Mouse (Mus musculus) heart, embryonic 13.5 days (tissue): ENCODE results near the gene Kif3b. TPM values are rescaled to one million over a fixed set of nuclear protein-coding genes. Genes with fewer than 3 reads are reported as not detected.
"Not testable (repeated sequence)": the region's sequence is repeated elsewhere in the genome, so short reads cannot be mapped to it uniquely, and the experiment has no call there.

Experiments used
- ATAC-seq: fragments of 200-750 bp; cut with Nextera tagmentation; 2 replicates; pipeline ENCODE4 v1.8.0; 2017; ENCODE audit warnings: moderate TSS enrichment; ENCODE audit not compliant: insufficient number of reproducible peaks, low FRiP score, low TSS enrichment; ENCODE audit errors: extremely low read depth
- H3K27ac ChIP-seq: fragments of 300-500 bp; sonication (generic); replicated peaks from 2 replicates; pipeline ENCODE4 v1.5.1; 2015; ENCODE audit warnings: moderate library complexity, mild to moderate bottlenecking, inconsistent platforms
- H3K27me3 ChIP-seq: fragments of 300-500 bp; sonication (generic); replicated peaks from 2 replicates; pipeline ENCODE4 v1.6.1; 2015; ENCODE audit warnings: mild to moderate bottlenecking, inconsistent platforms
- H3K36me3 ChIP-seq: fragments of 300-500 bp; sonication (generic); 2 replicates; pipeline ENCODE4 v1.6.1; 2015; ENCODE audit warnings: mild to moderate bottlenecking, inconsistent platforms
- H3K4me1 ChIP-seq: fragments of 300-500 bp; sonication (generic); 2 replicates; pipeline ENCODE4 v1.6.1; 2015; ENCODE audit warnings: inconsistent platforms
- H3K4me2 ChIP-seq: fragments of 300-500 bp; sonication (generic); 2 replicates; pipeline ENCODE4 v1.6.1; 2015; ENCODE audit warnings: inconsistent platforms, mild to moderate bottlenecking, moderate library complexity
- H3K4me3 ChIP-seq: fragments of 300-500 bp; sonication (generic); 2 replicates; pipeline ENCODE4 v1.5.1; 2015; ENCODE audit warnings: moderate library complexity, mild to moderate bottlenecking, inconsistent platforms
- H3K9ac ChIP-seq: fragments of 300-500 bp; sonication (generic); 2 replicates; pipeline ENCODE4 v1.6.1; 2015; ENCODE audit warnings: inconsistent platforms, mild to moderate bottlenecking, moderate library complexity
- H3K9me3 ChIP-seq: fragments of 300-500 bp; sonication (generic); 2 replicates; pipeline ENCODE4 v1.6.1; 2016; ENCODE audit warnings: inconsistent platforms
- WGBS: fragments of 180-500 bp; shearing (Covaris S2); methylation state at CpG from one replicate; pipeline ENCODE4 v1.1.7; 2015; ENCODE audit warnings: mixed read lengths; 5-methylcytosine and 5-hydroxymethylcytosine counted together
- polyA plus RNA-seq: library from polyadenylated mRNA; unstranded; fragments of >200 nt; fragmentation: Nextera tagmentation; extraction: Ambion mirVana; gene quantifications from 2 replicates; pipeline ENCODE4 v1.2.1, GENCODE M21; 2015

Gene Kif3b
- polyA plus RNA-seq, 1 experiment from 2014 or later, result 4.8 TPM

GRCm38 (mm10) chr2:153346221-153347182 is 55.3 kb downstream of the Kif3b start:
- no peaks in the 10 kb centered on the region for H3K9me3 ChIP-seq
- peaks cover 9% of the 10 kb centered on the region for H3K36me3 ChIP-seq
- H3K27ac ChIP-seq, result peak overlapping the region; percentile 99
- peaks cover 48% of the 10 kb centered on the region for H3K4me1 ChIP-seq
- WGBS, result under 1% methylated on average over 52 of the region's 76 CpGs
- no peaks in the 10 kb centered on the region for H3K27me3 ChIP-seq
- peak overlapping the region; percentile 89 for H3K4me3 ChIP-seq
- H3K4me2 ChIP-seq, result peak overlapping the region; percentile 84
- ATAC-seq, result peak; percentile 78
- H3K9ac ChIP-seq, result peak overlapping the region; percentile 99

DNA sequence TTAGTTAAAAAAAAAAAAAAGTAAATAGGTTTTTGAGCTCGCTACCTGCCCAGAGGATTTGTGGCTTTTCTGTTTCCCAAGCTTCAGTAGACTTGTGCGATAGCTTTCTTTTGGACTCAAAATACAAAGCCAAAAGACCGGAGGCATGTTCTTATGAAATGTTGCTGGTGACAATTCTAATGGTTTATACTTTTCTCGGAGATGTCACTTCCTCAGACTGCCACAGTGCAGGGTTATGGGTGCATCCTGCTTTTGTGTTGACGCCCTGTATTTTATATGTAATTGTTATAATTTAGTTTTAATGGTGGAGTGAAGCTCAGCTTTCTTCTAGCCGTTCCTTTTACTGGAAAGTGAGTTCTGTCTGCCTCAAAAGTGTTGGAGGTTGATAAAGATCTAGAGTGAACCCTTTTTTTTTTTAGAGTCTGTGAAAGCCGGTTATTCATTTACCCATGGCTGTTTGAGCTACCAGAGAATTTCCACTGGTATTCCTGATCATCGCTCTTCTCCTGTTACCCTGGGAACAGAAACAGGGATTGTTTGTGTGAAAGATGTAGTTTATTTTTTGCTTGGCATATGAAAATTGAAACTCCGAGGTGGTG is 56.1 kb downstream of the Kif3b start:
- peaks cover 8% of the 10 kb centered on the region for H3K36me3 ChIP-seq
- peak overlapping the region; percentile 99 for H3K27ac ChIP-seq
- peak overlapping the region; percentile 84 for H3K4me2 ChIP-seq
- peak overlapping the region; percentile 89 for H3K4me3 ChIP-seq
- no peak for ATAC-seq
- 7% methylated on average over 9 of the region's 9 CpGs for WGBS
- no peaks in the 10 kb centered on the region for H3K9me3 ChIP-seq
- H3K4me1 ChIP-seq, result peaks cover 55% of the 10 kb centered on the region
- peak overlapping the region; percentile 99 for H3K9ac ChIP-seq
- H3K27me3 ChIP-seq, result no peaks in the 10 kb centered on the region

DNA sequence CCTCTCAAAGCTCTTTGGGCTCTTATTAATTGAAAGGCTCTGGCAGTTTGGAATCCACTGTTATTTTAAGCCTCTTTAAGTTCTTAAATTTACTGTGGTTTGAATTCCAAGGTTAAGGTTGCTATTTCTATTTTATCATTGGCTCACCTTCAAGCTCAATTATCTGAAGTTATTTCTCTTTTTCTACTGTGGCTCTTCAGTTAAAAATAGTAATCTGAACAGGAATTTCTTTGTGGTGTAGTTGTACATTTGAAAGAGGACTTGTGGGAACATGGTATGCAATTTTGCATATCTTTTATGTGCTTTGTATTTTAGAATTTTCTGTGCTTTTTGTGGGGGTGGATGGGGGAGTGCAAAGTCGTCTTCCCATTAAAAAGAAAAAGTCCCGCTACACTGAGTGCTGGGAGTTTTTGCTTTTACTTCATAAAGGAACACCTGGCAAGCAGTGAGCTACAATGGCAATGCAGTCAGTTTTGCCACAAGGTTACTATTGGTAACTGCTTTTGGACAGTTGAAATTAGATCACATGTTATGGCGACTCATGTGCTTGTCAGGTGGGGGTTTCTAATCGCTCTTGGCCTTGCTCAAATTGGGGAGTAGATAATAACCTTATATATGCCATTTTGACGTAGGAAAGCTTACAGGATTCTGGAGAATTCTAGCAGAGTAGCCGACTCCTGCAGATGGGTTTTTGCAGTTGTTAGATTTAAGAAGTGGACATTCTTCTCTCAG is 57.1 kb downstream of the Kif3b start:
- Histone ChIP-seq H3K4me3 (peak overlapping the region; percentile 89), H3K27me3 (no peaks in the 10 kb centered on the region), H3K4me2 (peak overlapping the region; percentile 84), H3K9me3 (no peaks in the 10 kb centered on the region), H3K4me1 (peaks cover 55% of the 10 kb centered on the region), H3K9ac (peak overlapping the region; percentile 99), H3K27ac (peak overlapping the region; percentile 99), H3K36me3 (peaks cover 14% of the 10 kb centered on the region)
- no peak for ATAC-seq
- WGBS, result 41% methylated on average over 6 of the region's 6 CpGs

DNA sequence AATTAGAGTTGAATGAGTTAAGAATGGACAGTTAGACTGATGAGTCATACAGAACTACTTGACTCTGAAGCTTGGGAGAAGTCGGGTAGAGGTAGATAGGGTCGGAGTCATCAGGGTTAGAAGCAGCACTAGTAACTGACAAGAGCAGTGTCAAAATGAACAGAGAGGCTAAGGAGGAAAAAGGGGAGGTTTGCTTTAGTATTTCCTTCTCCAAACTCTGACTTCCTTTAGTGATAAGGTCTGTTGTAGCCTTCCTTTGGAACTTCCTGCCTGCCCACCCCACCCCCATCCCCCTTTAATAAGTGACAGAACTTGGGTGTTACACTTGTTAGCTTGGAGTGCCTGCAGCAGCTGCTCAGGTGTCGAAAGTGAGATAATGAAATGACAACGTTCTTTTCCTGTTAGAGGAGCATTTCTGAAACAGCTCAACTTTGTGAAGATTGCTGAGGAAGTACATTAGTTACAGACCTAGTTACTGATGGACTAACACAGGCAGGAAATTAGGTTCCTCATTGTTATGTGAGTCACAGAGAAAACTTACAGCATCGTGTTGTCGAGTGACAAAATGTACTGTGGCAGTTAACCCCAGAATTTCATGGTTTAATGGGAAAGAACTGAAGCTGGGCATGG is 59.5 kb downstream of the Kif3b start:
- peak overlapping the region; percentile 84 for H3K4me2 ChIP-seq
- H3K4me1 ChIP-seq, result peaks cover 48% of the 10 kb centered on the region
- H3K4me3 ChIP-seq, result peak overlapping the region; percentile 25
- H3K9me3 ChIP-seq, result no peaks in the 10 kb centered on the region
- peak overlapping the region; percentile 68 for H3K9ac ChIP-seq
- ATAC-seq, result no peak
- H3K27me3 ChIP-seq, result no peaks in the 10 kb centered on the region
- peaks cover 34% of the 10 kb centered on the region for H3K36me3 ChIP-seq
- peak overlapping the region; percentile 85 for H3K27ac ChIP-seq
- 5% methylated on average over 6 of the region's 6 CpGs for WGBS

DNA sequence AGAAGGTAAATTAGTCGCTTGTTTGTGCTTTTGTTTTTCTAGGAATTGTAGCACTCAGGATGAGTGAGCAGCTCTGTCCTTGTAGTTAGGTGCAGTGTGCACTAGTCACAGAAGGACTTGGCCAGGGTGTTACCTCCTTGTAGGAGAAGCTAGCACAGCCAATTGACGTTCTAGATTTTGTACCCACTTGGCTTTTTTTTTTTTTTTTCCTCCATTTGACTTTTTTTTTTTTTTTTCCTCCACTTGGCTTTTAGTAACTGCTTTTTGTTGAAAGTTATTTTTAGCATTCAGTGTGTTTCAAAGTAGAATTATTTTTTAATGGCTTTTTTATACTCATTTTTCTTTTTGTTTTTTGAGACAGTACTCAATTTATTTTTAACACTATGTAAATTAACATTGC is 63.4 kb downstream of the Kif3b start:
- Histone ChIP-seq H3K4me1 (peaks cover 26% of the 10 kb centered on the region), H3K9me3 (no peaks in the 10 kb centered on the region), H3K4me2 (no peak overlapping the region), H3K4me3 (no peak overlapping the region), H3K36me3 (peaks cover 73% of the 10 kb centered on the region), H3K9ac (no peak overlapping the region), H3K27ac (no peak overlapping the region), H3K27me3 (no peaks in the 10 kb centered on the region)
- no peak for ATAC-seq
- 84% methylated on average over 2 of the region's 2 CpGs for WGBS

DNA sequence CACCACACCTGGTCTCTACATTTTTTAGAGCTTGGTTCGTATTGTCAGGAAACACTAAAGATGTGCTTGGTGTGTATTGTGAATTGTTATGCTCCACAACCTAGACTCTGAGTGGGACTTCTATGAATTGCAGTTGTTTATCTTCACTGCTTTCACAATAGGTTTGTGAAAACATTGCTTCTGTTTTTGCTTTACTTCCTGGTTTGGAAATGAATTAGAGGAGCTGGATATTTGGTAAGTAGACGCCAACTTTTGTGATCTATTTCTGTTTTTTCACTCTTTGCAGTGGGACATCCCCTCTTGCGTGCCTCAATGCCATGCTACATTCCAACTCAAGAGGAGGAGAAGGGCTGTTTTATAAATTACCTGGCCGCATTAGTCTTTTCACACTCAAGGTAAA is 65.6 kb downstream of the Kif3b start:
- WGBS, result 89% methylated on average over 4 of the region's 4 CpGs
- Histone ChIP-seq H3K4me3 (no peak overlapping the region), H3K27me3 (no peaks in the 10 kb centered on the region), H3K9me3 (no peaks in the 10 kb centered on the region), H3K36me3 (peaks cover 93% of the 10 kb centered on the region), H3K4me2 (no peak overlapping the region), H3K4me1 (peaks cover 5% of the 10 kb centered on the region), H3K9ac (no peak overlapping the region), H3K27ac (no peak overlapping the region)
- ATAC-seq, result no peak

GRCm38 (mm10) chr2:153361101-153361710 is 70.0 kb downstream of the Kif3b start:
- peaks cover 94% of the 10 kb centered on the region for H3K36me3 ChIP-seq
- H3K9ac ChIP-seq, result no peak overlapping the region
- H3K4me2 ChIP-seq, result no peak overlapping the region
- no peaks in the 10 kb centered on the region for H3K9me3 ChIP-seq
- no peaks in the 10 kb centered on the region for H3K27me3 ChIP-seq
- H3K4me3 ChIP-seq, result no peak overlapping the region
- no peak overlapping the region for H3K27ac ChIP-seq
- no peaks in the 10 kb centered on the region; the same call in 1 of the 2 replicates for H3K4me1 ChIP-seq
- no peak for ATAC-seq
- WGBS, result 96% methylated on average over 1 of the region's 1 CpGs

GRCm38 (mm10) chr2:153364531-153364930 is 73.3 kb downstream of the Kif3b start:
- H3K36me3 ChIP-seq, result peaks cover 93% of the 10 kb centered on the region
- ATAC-seq, H3K27me3 ChIP-seq, H3K9me3 ChIP-seq, H3K4me3 ChIP-seq, H3K9ac ChIP-seq, H3K4me1 ChIP-seq, H3K4me2 ChIP-seq, H3K27ac ChIP-seq: not testable (repeated sequence)
- 75% methylated on average over 14 of the region's 14 CpGs for WGBS

DNA sequence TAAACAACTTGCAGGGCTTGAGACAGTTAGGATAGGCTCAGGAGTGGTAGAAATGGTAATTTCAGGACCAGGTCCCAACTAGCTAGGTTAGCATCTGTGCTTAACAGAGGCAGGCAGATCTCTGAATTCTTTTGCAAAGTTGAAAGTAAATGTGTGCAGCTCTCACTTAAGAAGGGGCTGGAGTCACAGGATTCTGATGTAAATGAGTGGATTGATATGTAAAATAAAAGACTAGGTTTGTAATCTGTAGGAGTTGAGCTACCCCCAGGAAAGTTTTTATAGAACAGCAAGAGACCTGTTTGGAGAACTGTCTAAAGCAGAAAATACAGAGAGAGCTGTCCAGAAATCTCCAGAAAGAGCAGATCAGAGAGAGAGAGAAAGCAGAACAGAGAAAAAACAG is 79.7 kb downstream of the Kif3b start:
- Histone ChIP-seq H3K4me3 (no peak overlapping the region), H3K9ac (no peak overlapping the region), H3K4me2 (no peak overlapping the region), H3K9me3 (no peaks in the 10 kb centered on the region), H3K27me3 (no peaks in the 10 kb centered on the region), H3K36me3 (peaks cover 63% of the 10 kb centered on the region), H3K27ac (no peak overlapping the region), H3K4me1 (no peaks in the 10 kb centered on the region)
- no peak for ATAC-seq

- Histone ChIP-seq H3K4me2 (no peak overlapping the region), H3K36me3 (peaks cover 49% of the 10 kb centered on the region), H3K4me1 (peaks cover 15% of the 10 kb centered on the region), H3K9me3 (no peaks in the 10 kb centered on the region), H3K9ac (no peak overlapping the region), H3K4me3 (no peak overlapping the region), H3K27ac (no peak overlapping the region), H3K27me3 (no peaks in the 10 kb centered on the region)
- 87% methylated on average over 2 of the region's 2 CpGs for WGBS
- no peak for ATAC-seq
Measured at GRCm38 (mm10) chr2:153375380-153375779, 84.2 kb downstream of the Kif3b start.
